Mouse (Mus musculus) cortical plate, adult 2 months (tissue): ENCODE data around the gene Scamp5. TPM values are rescaled to one million over a fixed set of nuclear protein-coding genes. Genes with fewer than 3 reads are reported as not detected.

Experiments
- H3K27ac ChIP-seq: fragments of 200-500 bp; 2 replicates; pipeline ENCODE4 v1.5.1; 2012; ENCODE audit warnings: low read length, control low read depth, inconsistent platforms; ENCODE audit not compliant: insufficient read depth
- H3K4me1 ChIP-seq: fragments of 200-500 bp; 2 replicates; pipeline ENCODE4 v1.6.1; 2011; ENCODE audit warnings: low read length; ENCODE audit not compliant: control insufficient read depth, insufficient read depth
- H3K4me3 ChIP-seq: fragments of 200-500 bp; 2 replicates; pipeline ENCODE4 v1.5.1; 2011; ENCODE audit warnings: mild to moderate bottlenecking, low read length, control low read depth; ENCODE audit not compliant: insufficient read depth
- CTCF ChIP-seq: fragments of 200-500 bp; IDR thresholded peaks from 2 replicates; pipeline ENCODE4 v1.5.1; 2011; ENCODE audit warnings: mild to moderate bottlenecking, control low read depth, low read length; ENCODE audit not compliant: insufficient read depth; ENCODE audit errors: extremely low read depth
- POLR2A ChIP-seq: fragments of 200-500 bp; IDR thresholded peaks from 2 replicates; pipeline ENCODE4 v1.6.1; 2011; ENCODE audit warnings: mild to moderate bottlenecking, low read length, control low read depth; ENCODE audit not compliant: insufficient read depth; ENCODE audit errors: extremely low read depth
- polyA plus RNA-seq: library from polyadenylated mRNA; depleted of rRNA; stranded (reverse); fragments of >200 nt; gene quantifications from 2 replicates; pipeline ENCODE4 v1.2.3, GENCODE M21; 2012

Gene Scamp5
- polyA plus RNA-seq, 1 experiment = 376 TPM

GRCm38 (mm10) chr9:57498536-57498935 lies 30.7 kb upstream of the Scamp5 start:
- H3K4me1 ChIP-seq = no peaks in the 10 kb centered on the region
- TF ChIP-seq POLR2A (no peak), CTCF (no peak)
- no peak overlapping the region for H3K27ac ChIP-seq

GRCm38 (mm10) chr9:57497236-57497635 lies 29.4 kb upstream of the Scamp5 start:
- TF ChIP-seq POLR2A (no peak), CTCF (no peak)
- no peaks in the 10 kb centered on the region for H3K4me1 ChIP-seq

More at GRCm38 (mm10) chr9:57498536-57498935, 30.7 kb upstream of the Scamp5 start:
- no peak overlapping the region for H3K4me3 ChIP-seq

DNA sequence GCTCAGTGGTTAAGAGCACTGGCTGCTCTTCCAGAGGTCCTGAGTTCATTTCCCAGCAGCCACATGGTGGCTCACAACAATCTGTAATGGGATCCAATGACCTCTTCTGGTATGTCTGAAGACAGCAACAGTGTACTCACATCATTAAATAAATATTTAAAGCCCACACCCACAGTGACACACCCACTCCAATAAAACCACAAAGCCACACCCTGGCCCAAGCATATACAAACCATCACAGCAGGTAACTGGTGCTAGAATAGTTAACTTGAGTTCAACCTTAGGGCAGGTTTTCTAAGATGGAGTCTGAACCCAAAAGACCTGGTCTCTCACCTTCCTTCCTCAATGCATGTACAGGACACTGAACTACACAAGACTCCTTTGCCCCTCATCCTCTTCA lies 27.1 kb upstream of the Scamp5 start:
- Histone ChIP-seq H3K4me3 (no peak overlapping the region), H3K27ac (no peak overlapping the region), H3K4me1 (no peaks in the 10 kb centered on the region)
- TF ChIP-seq CTCF (no peak), POLR2A (no peak)

More at GRCm38 (mm10) chr9:57497236-57497635, 29.4 kb upstream of the Scamp5 start:
- H3K27ac ChIP-seq = no peak overlapping the region
- no peak overlapping the region for H3K4me3 ChIP-seq

GRCm38 (mm10) chr9:57493532-57493931 lies 25.7 kb upstream of the Scamp5 start:
- H3K27ac ChIP-seq = no peak overlapping the region
- H3K4me1 ChIP-seq = no peaks in the 10 kb centered on the region
- no peak overlapping the region for H3K4me3 ChIP-seq
- TF ChIP-seq CTCF (no peak), POLR2A (no peak)

- TF ChIP-seq CTCF = no peak
- TF ChIP-seq POLR2A = no peak
- H3K4me3 ChIP-seq = no peak overlapping the region
- H3K4me1 ChIP-seq = no peaks in the 10 kb centered on the region
- no peak overlapping the region for H3K27ac ChIP-seq
Measured at GRCm38 (mm10) chr9:57487807-57488206, 19.9 kb upstream of the Scamp5 start.

DNA sequence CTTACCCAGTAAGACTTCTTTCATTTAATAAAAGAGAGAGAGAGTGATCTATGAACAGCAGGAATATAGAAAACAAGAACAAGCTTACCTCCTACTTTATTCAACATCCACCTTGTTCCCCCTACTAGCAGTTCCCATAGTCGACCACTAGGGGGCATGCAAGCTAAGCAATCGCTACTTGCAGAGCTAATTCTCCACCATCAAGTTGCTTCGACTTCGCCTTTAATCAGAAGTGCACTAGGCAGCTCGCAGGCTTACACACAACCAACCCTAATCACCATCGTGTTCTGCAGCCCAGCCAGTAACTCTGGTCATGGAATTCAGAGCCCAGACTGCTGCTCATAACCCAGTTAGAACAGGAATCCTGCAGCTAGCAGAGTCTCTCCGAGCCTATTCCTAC lies 17.9 kb upstream of the Scamp5 start:
- TF ChIP-seq POLR2A = no peak
- peak; percentile 99 for TF ChIP-seq CTCF
- H3K4me1 ChIP-seq = no peaks in the 10 kb centered on the region
- H3K27ac ChIP-seq = no peak overlapping the region
- H3K4me3 ChIP-seq = no peak overlapping the region

DNA sequence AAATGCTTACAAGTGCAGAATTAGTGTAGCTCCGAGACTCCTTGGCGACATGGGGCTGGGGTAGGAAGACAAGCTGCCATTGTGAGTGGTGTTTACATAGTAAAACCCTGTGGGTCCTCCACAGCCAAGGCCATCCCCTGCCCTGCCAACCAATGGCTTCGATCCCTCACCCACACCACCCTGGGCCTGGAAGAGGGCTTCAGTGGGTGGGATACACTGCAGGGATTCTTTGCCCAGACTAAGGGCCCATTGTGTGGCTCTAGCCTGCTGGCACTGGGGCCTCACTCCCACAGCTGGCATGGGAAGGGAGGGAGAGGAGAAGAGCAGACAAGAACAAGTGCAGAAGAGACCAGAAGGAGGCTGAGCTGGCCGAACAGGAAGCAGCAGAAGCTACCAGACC lies 1.1 kb upstream of the Scamp5 start:
- no peak overlapping the region for H3K27ac ChIP-seq

GRCm38 (mm10) chr9:57467271-57467771 lies 539 bp downstream of the Scamp5 start:
- TF ChIP-seq POLR2A (no peak), CTCF (no peak)
- H3K4me1 ChIP-seq = peaks cover 9% of the 10 kb centered on the region
- peak overlapping the region; percentile 86 for H3K4me3 ChIP-seq
- H3K27ac ChIP-seq = peak overlapping the region; percentile 92

More for the DNA sequence above, 1.1 kb upstream of the Scamp5 start:
- Histone ChIP-seq H3K4me1 (peaks cover 8% of the 10 kb centered on the region), H3K4me3 (peak overlapping the region; percentile 86; the same call in 1 of the 2 replicates)
- TF ChIP-seq POLR2A = 0 out of 2 replicates have a peak, but pooled peaks have one; percentile 23
- TF ChIP-seq CTCF = no peak

- Histone ChIP-seq H3K4me3 (peak overlapping the region; percentile 86), H3K4me1 (peaks cover 9% of the 10 kb centered on the region), H3K27ac (no peak overlapping the region)
- no peak for TF ChIP-seq POLR2A
- no peak for TF ChIP-seq CTCF
Measured at GRCm38 (mm10) chr9:57466101-57466500, 1.8 kb downstream of the Scamp5 start.

- no peak overlapping the region for H3K4me3 ChIP-seq
- peaks cover 9% of the 10 kb centered on the region for H3K4me1 ChIP-seq
- TF ChIP-seq CTCF = no peak
- TF ChIP-seq POLR2A = no peak
- H3K27ac ChIP-seq = no peak overlapping the region
Measured at GRCm38 (mm10) chr9:57462866-57463265, 5.0 kb downstream of the Scamp5 start.
